Mouse (Mus musculus) testis, adult 10 weeks (tissue): ENCODE measurements around the gene Fbxw28. TPM values are rescaled to one million over a fixed set of nuclear protein-coding genes. Genes with fewer than 3 reads are reported as not detected.

Source experiments
- polyA plus RNA-seq: library from polyadenylated mRNA; stranded (reverse); fragments of 350-450 nt; fragmentation: Illumina TruSeq; extraction: RNeasy Lipid Tissue Mini Kit (QIAGEN cat#74804); gene quantifications from one replicate; pipeline ENCODE4 v1.2.3, GENCODE M21; 2014; ENCODE audit warnings: low read depth, low replicate concordance

Gene Fbxw28
- polyA plus RNA-seq: not detected

GRCm38 (mm10) chr9:109339559-109339958, at the start of gene Fbxw28:
TSS of gene Fbxw28 (minus strand) at chr9:109339659.

DNA sequence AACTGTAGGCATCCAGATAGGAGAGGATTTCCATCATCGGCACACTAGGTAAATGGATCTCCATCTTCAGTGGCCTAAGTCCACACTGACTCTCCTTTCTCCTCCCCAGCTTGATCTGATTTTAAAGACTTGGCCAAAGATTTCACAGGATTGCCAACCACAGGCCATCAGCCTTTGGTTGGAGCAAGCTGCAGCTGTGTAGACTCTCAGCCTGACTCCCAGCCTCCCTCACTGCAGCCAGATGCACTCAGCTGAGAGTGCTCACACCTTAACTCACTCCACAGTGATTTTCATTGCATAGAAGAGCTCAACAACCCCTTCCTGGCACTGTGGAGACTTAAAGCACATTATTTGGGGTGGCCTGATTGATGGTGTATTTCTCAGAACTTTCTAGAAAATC, 51.9 kb downstream of the Fbxw28 start, which contains the start of gene Fbxw14:
Gene Fbxw14 (minus strand): TSS at position 101 of the 400 bp plus-strand sequence.

Other genes with a start within 250 kb of the Fbxw28 start
- gene Plxnb1, start 244.3 kb downstream of the Fbxw28 start, polyA plus RNA-seq: 0.34 TPM
- 0.35 TPM for gene Fbxw21, start 177.6 kb downstream of the Fbxw28 start, polyA plus RNA-seq
- 0.42 TPM for gene Fbxw13, start 143.7 kb downstream of the Fbxw28 start, polyA plus RNA-seq
- gene Fbxw20, start 104.9 kb downstream of the Fbxw28 start, polyA plus RNA-seq: 0.85 TPM
- not detected for gene Fbxw14, start 52.0 kb downstream of the Fbxw28 start, polyA plus RNA-seq
- gene Fbxw22, start 64.6 kb upstream of the Fbxw28 start, polyA plus RNA-seq: not detected
- not detected for gene Fbxw16, start 109.5 kb upstream of the Fbxw28 start, polyA plus RNA-seq
- gene Fbxw19, start 156.2 kb upstream of the Fbxw28 start, polyA plus RNA-seq: not detected
- gene Fbxw15, start 228.6 kb upstream of the Fbxw28 start, polyA plus RNA-seq: 0.28 TPM